Mouse (Mus musculus): ENCODE results near the gene Upb1.

DNA sequence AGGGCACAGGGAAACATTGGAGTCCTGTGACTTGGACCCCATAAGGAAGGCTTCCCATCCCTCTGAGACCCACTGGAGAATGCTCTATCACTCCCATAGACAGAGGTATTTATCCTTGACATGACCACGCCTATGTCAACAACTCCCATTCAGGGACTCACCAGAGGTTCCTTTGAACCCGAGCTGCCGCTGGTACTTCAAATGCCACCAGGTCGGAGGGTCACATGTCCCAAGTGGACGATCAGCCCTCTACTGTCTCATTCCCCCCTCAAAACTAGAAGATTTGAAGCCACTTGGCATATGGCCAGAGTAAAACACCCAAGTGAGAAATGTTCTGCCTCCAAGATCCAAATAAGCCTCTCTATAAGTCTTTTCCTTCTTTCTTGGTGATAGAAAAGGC lies 73.7 kb downstream of the Upb1 start:
- TF ChIP-seq CTCF (conservative IDR thresholded peaks at IDR 0.05; ENCODE audit: insufficient read depth, insufficient read length, low read depth, low read length): no peak
- no peak for TF ChIP-seq POLR2A (IDR thresholded peaks at IDR 0.05; ENCODE audit: low read depth, low read length)

Measured in kidney, adult 2 months (tissue).